In genomic region chr10:77687021-77687420, GRCm38 (mm10) we compare ENCODE assay signal across 26 mouse cellular contexts. TPM values are rescaled to one million over a fixed set of nuclear protein-coding genes. Genes with fewer than 3 reads are reported as not detected.
"Had no signal": no experiment of that assay in that cellular context is flagged by ENCODE, and none has a peak within 500 bp of the region (broad histone marks: within the 10 kb centered on the region; RNA-seq: fewer than 3 reads in every experiment).

No protein-coding gene starts in this region.

- H3K4me1 ChIP-seq: liver, embryonic 13.5 days; megakaryocyte, embryonic 14.5 days had no signal

- ATAC-seq: lung, postnatal 0 days had no signal

- H3K36me3 ChIP-seq: kidney, embryonic 15.5 days; limb, embryonic 13.5 days; liver, embryonic 13.5 days; midbrain, embryonic 10.5 days had no signal

- DNase-seq: kidney, adult 11 months; kidney, adult 8-10 months; kidney, postnatal 10 days; kidney, postnatal 36 days; left cerebral cortex, postnatal 4 days; liver, embryonic 13.5 days; lung, adult 2 months; midbrain, embryonic 14.5 days; thymus, adult 18-20 months; thymus, postnatal 36 days had no signal

- H3K27ac ChIP-seq: kidney, embryonic 15.5 days; limb, embryonic 13.5 days; liver, embryonic 13.5 days; midbrain, embryonic 10.5 days had no signal

- H3K4me3 ChIP-seq: kidney, embryonic 15.5 days; limb, embryonic 13.5 days; liver, embryonic 13.5 days; megakaryocyte, embryonic 14.5 days; midbrain, embryonic 10.5 days had no signal

- H3K9me3 ChIP-seq: kidney, embryonic 15.5 days; limb, embryonic 13.5 days; liver, embryonic 13.5 days; megakaryocyte, embryonic 14.5 days; midbrain, embryonic 10.5 days had no signal

- H3K9ac ChIP-seq: kidney, embryonic 15.5 days; limb, embryonic 13.5 days; liver, embryonic 13.5 days had no signal

- H3K4me2 ChIP-seq: kidney, embryonic 15.5 days; liver, embryonic 13.5 days had no signal

RNA-seq across cellular contexts. Expression of gene Tspear, which starts 0.7 kb away (rescaled TPM):
- total RNA-seq: left cerebral cortex, postnatal 4 days had no signal
- polyA plus RNA-seq: liver, embryonic 16.5 days had no signal

RNA-seq across cellular contexts. Expression of gene Gm19402, which starts 3.5 kb away (rescaled TPM):
- total RNA-seq: layer of hippocampus, postnatal 14 days; left cerebral cortex, adult 8-10 months; left cerebral cortex, postnatal 14 days; left cerebral cortex, postnatal 4 days; liver, adult 2 months; midbrain, postnatal 0 days had no signal
- polyA plus RNA-seq: kidney, embryonic 15.5 days; limb, embryonic 13.5 days; liver, adult 2 months; liver, embryonic 13.5 days; liver, embryonic 16.5 days; lung, adult 2 months; lung, postnatal 0 days; midbrain, embryonic 10.5 days; midbrain, embryonic 14.5 days; midbrain, postnatal 0 days; neural tube, embryonic 11.5 days; neural tube, embryonic 14.5 days; small intestine, adult 2 months; spleen, adult 2 months; testis, adult 2 months had no signal

RNA-seq across cellular contexts. Expression of gene Gm9508, which starts 10.0 kb away (rescaled TPM):
- total RNA-seq: layer of hippocampus, postnatal 14 days; left cerebral cortex, adult 8-10 months; left cerebral cortex, postnatal 14 days; left cerebral cortex, postnatal 4 days; liver, adult 2 months; midbrain, postnatal 0 days had no signal
- polyA plus RNA-seq: kidney, embryonic 15.5 days; limb, embryonic 13.5 days; liver, adult 2 months; liver, embryonic 13.5 days; liver, embryonic 16.5 days; lung, adult 2 months; lung, postnatal 0 days; midbrain, embryonic 10.5 days; midbrain, embryonic 14.5 days; midbrain, postnatal 0 days; neural tube, embryonic 11.5 days; neural tube, embryonic 14.5 days; small intestine, adult 2 months; spleen, adult 2 months; testis, adult 2 months had no signal

RNA-seq across cellular contexts. Expression of gene Gm10272, which starts 19.4 kb away (rescaled TPM):
- total RNA-seq: layer of hippocampus, postnatal 14 days; left cerebral cortex, adult 8-10 months; left cerebral cortex, postnatal 14 days; left cerebral cortex, postnatal 4 days; liver, adult 2 months; midbrain, postnatal 0 days had no signal
- polyA plus RNA-seq: kidney, embryonic 15.5 days; limb, embryonic 13.5 days; liver, adult 2 months; liver, embryonic 13.5 days; liver, embryonic 16.5 days; lung, adult 2 months; lung, postnatal 0 days; midbrain, embryonic 10.5 days; midbrain, embryonic 14.5 days; midbrain, postnatal 0 days; neural tube, embryonic 11.5 days; neural tube, embryonic 14.5 days; small intestine, adult 2 months; spleen, adult 2 months; testis, adult 2 months had no signal

RNA-seq across cellular contexts. Expression of gene Gm10024, which starts 24.2 kb away (rescaled TPM):
- total RNA-seq: layer of hippocampus, postnatal 14 days; left cerebral cortex, adult 8-10 months; left cerebral cortex, postnatal 14 days; left cerebral cortex, postnatal 4 days; liver, adult 2 months; midbrain, postnatal 0 days had no signal
- polyA plus RNA-seq: kidney, embryonic 15.5 days; limb, embryonic 13.5 days; liver, adult 2 months; liver, embryonic 13.5 days; liver, embryonic 16.5 days; lung, adult 2 months; lung, postnatal 0 days; midbrain, embryonic 10.5 days; midbrain, embryonic 14.5 days; midbrain, postnatal 0 days; neural tube, embryonic 11.5 days; neural tube, embryonic 14.5 days; small intestine, adult 2 months; spleen, adult 2 months; testis, adult 2 months had no signal
